Mouse (Mus musculus) leukemia stem cell, adult 10-12 weeks (primary cell): ENCODE results near the gene Ctsd. TPM values are rescaled to one million over a fixed set of nuclear protein-coding genes. Genes with fewer than 3 reads are reported as not detected.

Experiments
- polyA plus RNA-seq: library from polyadenylated mRNA; stranded (reverse); fragments of >175 nt; gene quantifications from 2 replicates; pipeline ENCODE4 v1.2.3, GENCODE M21; 2012; ENCODE audit warnings: low replicate concordance

Ctsd gene
- polyA plus RNA-seq = 189 and 243 TPM in 2 replicates

DNA sequence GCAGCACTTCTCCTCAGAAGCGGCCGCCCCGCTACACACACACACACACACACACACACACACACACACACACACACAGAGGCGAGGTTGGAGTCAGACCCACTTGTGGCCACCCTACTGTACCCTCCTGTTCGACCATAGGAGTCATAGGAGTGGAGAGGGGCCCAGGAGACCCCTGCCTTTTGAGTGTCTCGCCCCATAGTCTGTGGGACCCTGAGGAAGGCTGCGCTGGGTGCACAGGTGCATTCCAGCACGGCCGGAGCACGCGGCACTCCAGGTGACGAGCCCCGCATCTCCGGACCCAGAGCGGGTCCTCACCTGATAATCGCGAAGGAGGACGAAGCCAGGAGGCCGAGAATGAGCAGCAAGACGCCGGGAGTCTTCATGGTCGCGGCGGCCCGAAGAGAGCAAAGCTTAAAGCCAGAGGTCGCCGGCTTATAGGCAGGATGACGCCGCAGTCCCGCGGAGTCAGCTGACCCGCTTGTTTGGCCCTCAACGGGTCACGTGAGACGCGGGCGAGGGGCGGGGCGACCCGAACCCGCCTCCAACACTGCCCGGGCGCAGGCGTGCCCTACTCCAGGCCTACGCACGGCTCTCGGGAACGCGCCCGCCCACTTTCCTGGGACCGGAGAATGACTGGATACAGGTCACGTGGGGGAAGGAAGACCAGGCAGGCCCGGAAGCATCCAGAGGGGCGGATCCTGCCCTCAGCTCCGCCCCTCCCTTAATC lies at the start of gene Ctsd:
TSS of gene Ctsd (minus strand) at position 620 of the 730 bp plus-strand sequence.

DNA sequence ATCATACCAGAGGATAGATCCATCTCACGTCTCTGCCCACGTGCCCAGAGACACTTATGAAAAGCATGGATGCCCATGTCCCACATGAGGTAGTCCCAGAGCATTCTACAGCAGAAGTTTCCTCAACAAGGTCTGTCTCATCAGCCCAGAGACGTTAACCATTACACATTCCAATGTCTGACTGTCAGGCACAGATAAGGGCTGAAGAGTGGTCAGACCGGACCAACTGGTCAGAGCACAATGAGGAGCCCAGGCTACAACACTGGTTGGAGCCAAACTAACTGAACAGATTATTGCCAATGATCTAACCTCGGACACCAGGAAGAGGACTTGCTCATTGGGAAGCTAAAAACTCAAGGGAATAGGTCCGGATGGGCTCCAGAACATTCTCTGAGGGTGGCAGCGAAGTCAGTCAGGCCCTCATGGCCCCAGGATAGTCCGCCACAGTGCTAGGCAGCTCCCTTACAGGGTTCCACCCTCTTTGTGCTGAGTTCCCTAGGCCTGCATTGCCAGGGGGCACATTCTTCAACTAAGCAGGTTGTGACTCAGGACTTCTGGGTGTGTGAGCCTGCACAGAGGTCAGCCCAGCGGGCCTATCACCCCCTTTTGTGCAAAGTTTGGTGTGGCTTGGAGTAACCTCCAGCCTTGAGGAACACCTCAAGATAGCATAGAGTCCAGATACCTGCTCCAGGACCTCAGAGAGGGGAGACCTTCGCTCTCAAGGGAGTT lies 46.5 kb upstream of the Ctsd start, which contains the start of gene Syt8:
TSS of gene Syt8 (plus strand) at position 714 of the 729 bp plus-strand sequence.

DNA sequence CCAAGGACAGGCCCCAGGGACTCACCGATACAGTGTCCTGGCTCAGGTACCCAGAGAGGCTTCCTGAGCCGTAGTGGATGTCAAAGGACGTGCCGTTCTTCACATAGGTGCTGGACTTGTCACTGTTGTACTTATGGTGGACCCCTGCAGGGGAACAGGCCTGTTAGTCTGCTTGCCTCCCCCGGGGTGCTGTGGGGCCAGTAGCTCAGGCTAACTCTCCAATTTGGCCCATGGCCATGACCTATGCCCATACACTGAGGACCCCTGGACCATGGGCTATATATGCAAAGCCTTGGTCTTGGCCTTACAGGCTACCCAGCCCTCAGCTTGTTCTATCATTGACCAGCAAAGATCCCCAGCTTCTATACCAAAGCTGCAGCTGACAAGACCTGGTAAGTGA lies 5.3 kb downstream of the Ctsd start, which contains the start of gene Gm49369:
TSS of gene Gm49369 (minus strand) at position 101 of the 400 bp plus-strand sequence.

DNA sequence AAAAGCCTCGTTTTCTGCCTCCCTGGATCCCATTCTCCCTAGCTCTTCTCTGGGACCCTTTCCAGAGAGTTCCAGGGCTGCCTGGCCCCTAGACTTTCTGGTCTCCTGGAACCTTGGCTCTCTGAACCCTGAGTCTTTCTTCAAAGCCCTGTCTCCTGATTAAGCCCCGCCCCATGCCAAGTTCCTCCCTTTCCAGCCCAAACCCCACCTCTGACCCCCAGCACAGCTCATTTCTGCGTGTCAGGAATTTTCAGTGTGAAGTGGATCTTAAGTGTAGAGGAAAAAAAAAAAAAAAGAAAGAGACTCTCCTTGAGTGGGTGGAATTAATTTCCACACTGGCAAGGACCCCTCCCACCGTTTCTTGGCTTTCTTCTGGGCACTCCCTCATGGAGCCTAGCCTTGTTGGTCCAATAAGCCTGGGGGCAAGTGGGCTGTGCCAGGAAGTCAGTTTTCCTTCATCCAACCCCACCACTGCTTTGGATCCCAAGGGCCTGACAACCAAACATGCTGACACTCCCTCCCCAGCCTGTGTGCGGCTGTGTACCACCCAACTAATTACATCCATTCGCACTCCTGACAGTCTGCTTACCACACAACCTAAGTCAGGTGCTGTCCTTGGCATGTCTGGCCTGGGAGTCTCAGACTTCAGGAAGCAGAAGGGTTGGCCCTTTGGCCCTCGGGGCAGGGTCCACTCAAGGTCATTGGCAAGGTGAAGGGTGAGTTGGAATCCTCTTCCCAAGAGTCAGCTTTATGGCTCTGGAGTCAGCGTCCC lies 14.0 kb downstream of the Ctsd start, which contains the start of gene Ifitm10:
TSS of gene Ifitm10 (minus strand) at position 113 of the 772 bp plus-strand sequence.

Other genes with a start within 250 kb of the Ctsd start
- not detected in 2 replicates for gene Gm45337, start 243.4 kb downstream of the Ctsd start, polyA plus RNA-seq
- gene Gm29735, start 230.9 kb downstream of the Ctsd start, polyA plus RNA-seq = not detected in 2 replicates
- gene Gm4553, start 222.3 kb downstream of the Ctsd start, polyA plus RNA-seq = not detected in 2 replicates
- not detected in 2 replicates for gene Krtap5-2, start 212.0 kb downstream of the Ctsd start, polyA plus RNA-seq
- not detected in 2 replicates for gene Gm10153, start 197.6 kb downstream of the Ctsd start, polyA plus RNA-seq
- not detected in 2 replicates for gene Krtap5-3, start 186.7 kb downstream of the Ctsd start, polyA plus RNA-seq
- gene Gm7579, start 176.2 kb downstream of the Ctsd start, polyA plus RNA-seq = not detected in 2 replicates
- gene Krtap5-5, start 158.1 kb downstream of the Ctsd start, polyA plus RNA-seq = not detected in 2 replicates
- not detected in 2 replicates for gene Gm40460, start 147.0 kb downstream of the Ctsd start, polyA plus RNA-seq
- not detected in 2 replicates for gene Gm2431, start 129.7 kb downstream of the Ctsd start, polyA plus RNA-seq
- not detected in 2 replicates for gene Gm4559, start 113.7 kb downstream of the Ctsd start, polyA plus RNA-seq
- not detected in 2 replicates for gene Krtap5-1, start 90.9 kb downstream of the Ctsd start, polyA plus RNA-seq
- gene Krtap5-4, start 84.5 kb downstream of the Ctsd start, polyA plus RNA-seq = not detected in 2 replicates
- 7.7 and 27.5 TPM in 2 replicates for gene Ifitm10, start 14.3 kb downstream of the Ctsd start, polyA plus RNA-seq
- gene Gm49369, start 5.4 kb downstream of the Ctsd start, polyA plus RNA-seq = 13.8 TPM in 1 of 2 replicates, not detected in the other
- gene Syt8, start 46.8 kb upstream of the Ctsd start, polyA plus RNA-seq = 0.28 TPM in 1 of 2 replicates, not detected in the other
- 0.49 TPM in 1 of 2 replicates, not detected in the other for gene Tnni2, start 53.8 kb upstream of the Ctsd start, polyA plus RNA-seq
- gene Lsp1, start 72.8 kb upstream of the Ctsd start, polyA plus RNA-seq = 86.7 and 86.8 TPM in 2 replicates
- 0.83 TPM in 1 of 2 replicates, not detected in the other for gene Tnnt3, start 110.8 kb upstream of the Ctsd start, polyA plus RNA-seq
- gene Mrpl23, start 144.6 kb upstream of the Ctsd start, polyA plus RNA-seq = 12.1 and 25.9 TPM in 2 replicates